Mouse (Mus musculus): ENCODE measurements around the gene Hoxd9.

The Hoxd9 gene

DNA sequence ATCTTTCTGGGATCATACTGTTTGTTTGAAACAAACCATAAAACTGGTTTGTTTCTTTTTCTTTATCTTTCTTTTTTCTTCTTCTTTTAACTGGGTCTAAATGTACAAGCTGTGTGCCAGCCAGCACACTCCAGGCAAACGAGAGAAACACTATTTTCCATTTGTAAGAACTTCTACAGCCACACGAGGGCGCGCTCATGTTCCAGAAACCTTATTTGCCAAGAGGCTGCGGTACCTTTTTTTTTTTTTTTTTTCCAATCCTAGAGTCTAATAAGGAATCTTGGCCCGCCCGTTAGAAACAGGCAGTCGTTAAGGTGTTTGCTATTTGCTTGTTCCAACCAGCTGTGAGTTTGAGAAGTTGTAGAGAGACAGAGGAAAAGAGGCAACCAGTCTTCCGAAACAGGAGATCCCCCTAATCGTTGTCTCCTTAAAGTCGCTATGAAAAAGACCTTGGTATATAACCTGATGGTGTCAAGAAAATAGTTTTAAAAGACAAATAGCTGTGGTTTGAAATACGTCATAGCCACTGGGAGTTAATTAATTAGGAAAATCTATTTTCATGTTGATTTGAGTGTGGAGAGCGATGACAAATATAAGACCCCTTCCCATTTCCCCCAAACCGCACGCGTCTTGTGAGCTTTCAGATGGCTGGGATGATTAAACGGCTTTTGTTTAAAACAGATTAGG lies 11.1 kb upstream of the Hoxd9 start:
- peak in 1 of 2 experiments; percentile 29 for DNase-seq

DNA sequence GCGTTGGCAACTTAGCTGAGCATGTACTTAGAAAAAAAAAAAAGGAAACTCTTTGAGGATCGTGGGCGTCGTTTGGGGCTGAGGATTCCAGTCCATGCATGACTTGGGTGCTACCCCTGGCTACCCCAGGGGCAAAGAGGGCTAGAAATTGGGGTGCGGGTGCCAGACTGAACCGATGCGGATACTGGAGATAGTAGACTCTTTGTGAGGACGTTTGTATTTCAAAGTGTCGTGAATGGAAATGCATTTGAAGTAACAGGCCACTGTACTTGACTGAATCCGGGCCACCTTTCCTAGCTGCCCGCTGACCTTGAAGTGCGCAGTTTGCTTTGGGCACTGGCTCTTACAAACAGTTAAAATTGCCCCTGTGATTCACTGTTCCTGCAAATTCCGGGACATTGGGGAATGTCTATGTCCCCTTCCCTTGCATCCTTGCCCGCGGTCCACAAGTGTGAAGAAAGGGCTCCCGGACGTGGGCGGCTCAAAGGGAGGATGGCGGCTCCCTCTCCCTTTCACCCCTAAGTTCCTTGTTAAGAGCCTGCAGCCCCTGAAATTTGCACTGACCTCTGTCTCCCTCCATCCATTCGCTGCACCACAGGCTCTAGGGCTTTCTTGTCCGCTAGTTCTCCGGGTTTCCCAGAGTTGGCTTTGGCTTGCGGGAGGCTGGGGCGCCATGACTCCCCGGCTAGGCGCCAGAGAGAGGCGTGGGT lies 10.4 kb upstream of the Hoxd9 start:
- no peak for DNase-seq

DNA sequence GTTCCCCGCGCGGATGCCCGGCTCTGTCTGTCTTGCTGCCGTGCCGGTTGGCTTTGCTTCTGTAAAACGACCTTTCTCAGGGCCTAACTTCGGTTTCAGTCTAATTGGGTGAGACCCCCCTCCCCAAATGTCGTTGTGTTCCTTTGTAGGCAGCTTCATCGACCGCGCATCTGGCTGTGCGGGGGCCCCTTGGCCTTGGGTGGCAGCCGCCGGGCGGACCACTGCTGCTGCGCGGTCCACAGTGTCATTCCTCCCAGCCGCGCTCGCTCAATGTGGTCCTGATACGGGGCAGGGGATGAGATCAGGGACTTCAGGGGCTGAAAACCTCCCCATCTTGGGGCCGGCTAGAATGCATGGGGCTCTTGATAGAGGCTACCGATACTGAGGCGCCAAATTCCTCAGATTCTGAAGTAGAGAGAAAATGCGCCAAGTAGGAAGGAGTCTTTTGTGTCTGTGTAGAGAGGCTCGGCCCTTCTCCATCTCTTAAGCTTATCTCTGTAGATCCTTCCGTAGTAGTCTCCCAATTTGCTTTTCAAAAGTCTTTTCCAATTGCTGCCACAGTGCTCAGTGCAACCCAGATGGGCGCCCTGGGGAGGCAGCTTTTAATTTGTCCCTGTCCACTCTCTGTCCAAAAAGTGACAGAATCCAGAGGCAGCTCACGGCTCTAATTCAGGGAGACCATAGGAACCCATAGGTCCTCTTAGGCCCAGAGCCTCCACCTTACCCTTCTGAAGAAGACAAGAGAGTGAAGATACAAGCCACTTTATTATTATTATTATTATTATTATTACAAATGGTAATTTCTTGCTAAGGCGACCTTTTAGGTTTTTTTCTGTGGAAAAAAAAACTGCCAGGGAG lies 9.6 kb upstream of the Hoxd9 start:
- DNase-seq = no peak

DNA sequence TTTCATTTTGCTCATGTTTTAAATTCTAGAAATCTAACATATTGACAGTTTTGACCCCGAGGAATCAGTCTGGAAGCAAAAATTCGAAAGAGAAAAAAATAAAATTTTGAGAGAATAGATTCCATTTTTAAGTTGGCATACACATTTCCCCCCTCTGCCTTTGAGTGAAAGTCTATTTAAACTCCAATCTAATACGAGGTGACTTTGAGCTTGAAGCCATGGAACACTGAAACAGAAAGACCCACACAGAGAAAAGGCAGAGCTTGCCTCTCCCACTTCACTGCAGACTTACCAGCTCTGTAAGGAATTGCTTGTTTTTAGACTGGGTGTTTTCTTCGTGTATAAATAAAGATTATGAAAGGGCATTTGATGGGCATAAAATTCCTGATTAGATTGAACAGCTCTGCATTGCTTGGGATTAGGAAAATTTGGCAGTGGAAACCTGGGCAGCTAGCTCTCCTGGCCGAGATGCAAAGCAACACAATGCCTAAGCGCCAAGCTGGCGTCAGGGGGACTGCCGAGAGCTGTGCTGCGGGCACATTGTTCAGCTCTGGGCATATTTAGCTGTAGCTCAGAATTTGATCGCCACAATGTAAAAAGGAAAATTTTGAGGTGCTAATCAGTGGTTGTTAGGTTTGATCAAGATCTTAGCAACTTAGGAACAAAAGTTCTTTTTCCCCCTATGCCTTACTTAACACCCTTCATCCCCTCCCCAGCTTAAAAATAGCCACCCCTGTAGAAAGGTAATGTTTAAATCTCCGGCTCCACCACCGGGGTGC lies 8.5 kb upstream of the Hoxd9 start:
- no peak for DNase-seq

DNA sequence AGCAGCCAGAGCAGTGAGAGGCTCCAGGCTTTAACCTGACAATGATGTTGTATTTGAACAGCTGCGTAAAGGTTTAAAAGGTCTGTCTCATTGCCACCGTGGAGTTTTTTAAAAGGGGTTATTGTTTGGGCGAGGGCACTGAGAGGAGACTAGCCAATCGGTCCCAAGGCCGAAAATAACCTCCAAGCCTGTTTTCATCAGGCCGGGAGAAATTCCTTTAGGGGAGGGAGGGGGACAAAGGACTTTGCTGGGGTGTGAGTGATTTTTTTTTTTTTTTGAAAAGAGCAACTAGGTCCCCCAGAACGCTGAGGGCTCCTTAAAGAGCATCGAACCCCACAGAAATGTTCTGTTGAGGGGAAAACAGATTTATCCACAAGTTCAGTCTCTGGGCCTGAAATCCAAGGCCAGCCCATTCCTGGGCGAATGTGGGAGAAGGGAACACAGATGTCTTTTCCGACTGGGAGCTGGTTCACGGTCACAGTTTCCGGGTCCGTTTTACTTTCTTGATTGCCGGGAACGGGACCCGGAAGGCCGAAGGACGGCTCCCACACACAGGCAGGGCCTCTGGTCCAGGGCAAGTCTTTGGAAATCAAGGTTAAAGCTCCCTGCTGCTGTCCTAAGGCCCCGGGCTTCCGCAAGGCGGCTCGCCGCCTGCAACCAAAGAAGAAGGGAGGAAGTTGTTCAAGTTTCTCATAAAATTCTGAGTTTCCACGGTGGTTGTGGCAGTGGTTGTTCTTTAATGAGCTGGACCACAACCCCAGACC lies 7.8 kb upstream of the Hoxd9 start:
- DNase-seq = no peak

DNA sequence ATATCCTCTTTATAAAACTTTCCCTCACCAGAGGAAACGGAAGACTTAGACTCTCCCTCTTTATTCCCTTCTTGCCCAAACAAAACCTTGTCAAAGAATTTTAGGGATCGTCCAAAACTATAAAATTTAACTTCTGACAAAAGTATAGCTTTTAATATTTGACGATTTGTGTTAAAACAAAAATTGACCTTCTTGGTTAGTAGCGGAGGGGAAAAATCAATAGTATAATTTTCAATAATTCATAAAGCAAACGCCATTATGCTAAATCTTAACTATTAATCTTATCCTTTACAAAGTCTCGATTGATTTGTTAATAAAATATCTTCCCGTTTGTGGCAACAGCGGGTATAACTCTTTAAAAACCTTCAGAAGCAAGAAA lies 7.2 kb upstream of the Hoxd9 start:
- no peak for DNase-seq

DNA sequence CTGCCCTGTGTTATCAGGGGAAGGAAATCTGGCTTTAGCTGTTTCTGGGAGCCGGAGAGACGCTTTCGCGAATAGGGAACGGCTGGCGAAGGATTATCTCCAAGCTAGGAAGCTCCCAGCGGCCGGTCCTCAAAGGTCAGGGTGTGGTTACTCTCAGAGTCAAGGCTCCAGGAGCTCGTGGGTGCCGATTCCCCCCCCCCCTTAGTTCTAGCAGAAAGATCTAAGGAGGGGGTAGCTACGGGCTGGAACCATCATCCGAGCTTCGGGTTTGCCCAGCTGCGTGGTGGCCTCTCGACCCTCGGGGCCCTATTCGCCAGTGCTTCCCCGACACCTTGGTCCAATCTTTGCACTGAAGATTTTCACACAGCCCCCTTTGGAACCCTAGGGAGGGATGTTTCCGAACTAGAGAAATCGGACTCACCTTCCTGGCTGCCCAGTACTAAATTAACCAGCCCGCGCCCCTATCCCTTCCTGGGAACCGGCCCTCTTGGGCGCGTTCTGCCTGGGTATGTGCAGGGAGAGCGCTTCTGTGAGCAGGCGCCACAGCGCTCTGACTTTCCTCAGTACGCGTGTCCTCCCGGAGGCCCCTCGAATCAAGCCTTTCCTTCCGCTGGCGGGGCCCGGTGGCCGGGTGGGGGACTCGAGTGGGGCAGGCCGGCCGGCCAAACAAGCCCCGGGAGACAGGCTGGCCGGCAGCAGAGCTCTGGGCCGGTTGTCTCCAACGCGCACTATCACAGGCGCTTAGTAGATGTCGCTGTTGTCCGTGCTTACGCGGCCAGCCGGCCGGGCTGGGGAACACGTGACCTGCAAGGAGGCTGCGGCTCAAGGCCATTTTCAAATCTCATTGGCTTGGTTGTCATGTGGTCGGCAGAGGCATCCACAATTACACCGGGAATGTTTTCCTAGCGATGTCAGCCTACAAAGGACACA lies 6.2 kb upstream of the Hoxd9 start, which contains the start of gene Hoxd10:
Hoxd10 (plus strand) TSS at position 903 of the 930 bp plus-strand sequence.
- DNase-seq = no peak

DNA sequence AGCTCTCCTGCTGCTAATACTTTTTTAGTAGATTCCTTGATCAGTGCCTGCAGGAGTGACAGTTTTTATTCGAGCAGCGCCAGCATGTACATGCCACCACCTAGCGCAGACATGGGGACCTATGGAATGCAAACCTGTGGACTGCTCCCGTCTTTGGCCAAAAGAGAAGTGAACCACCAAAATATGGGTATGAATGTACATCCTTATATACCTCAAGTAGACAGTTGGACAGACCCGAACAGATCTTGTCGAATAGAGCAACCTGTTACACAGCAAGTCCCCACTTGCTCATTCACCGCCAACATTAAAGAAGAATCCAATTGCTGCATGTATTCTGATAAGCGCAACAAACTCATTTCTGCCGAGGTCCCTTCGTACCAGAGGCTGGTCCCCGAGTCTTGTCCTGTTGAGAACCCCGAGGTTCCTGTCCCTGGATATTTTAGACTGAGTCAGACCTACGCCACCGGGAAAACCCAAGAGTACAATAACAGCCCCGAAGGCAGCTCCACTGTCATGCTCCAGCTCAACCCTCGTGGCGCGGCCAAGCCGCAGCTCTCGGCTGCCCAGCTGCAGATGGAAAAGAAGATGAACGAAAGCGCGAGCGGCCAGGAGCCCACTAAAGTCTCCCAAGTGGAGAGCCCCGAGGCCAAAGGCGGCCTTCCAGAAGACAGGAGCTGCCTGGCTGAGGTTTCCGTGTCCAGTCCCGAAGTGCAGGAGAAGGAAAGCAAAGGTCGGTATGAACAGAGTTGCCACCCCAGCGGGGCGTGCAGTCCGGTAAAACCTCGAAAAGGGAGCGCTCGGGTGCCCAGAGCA lies 5.3 kb upstream of the Hoxd9 start:
- DNase-seq = no peak

DNA sequence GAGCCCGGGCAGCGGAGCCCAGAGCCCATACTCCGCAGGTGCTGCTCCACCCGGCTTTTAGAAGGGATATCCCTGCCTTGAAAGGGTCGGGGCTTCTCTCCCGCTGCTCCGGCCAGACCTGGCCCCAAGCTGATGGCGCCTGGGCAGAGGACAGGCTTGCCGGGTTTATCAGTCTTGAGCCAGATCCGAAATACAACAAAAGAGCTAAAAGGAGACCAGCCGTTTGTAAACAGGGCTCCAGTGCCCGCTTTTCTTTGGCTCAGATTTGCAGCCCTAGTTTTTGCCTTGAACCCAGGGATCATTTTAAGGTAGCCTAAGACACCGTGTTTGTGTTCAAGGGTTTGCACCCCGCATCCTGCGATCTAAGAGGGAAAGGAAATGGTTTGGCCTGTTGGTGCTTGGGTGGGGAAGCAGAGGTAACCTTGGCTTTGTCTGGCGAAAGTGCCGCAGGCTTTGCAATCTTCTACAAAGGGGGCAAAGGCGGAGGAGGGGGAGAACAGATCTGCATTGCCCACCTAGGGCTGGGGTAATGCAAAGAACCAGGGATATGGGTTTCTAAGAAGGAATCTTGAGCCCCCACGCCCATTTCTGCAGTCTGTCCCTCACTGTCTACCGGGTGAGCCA lies 4.6 kb upstream of the Hoxd9 start:
- no peak for DNase-seq

DNA sequence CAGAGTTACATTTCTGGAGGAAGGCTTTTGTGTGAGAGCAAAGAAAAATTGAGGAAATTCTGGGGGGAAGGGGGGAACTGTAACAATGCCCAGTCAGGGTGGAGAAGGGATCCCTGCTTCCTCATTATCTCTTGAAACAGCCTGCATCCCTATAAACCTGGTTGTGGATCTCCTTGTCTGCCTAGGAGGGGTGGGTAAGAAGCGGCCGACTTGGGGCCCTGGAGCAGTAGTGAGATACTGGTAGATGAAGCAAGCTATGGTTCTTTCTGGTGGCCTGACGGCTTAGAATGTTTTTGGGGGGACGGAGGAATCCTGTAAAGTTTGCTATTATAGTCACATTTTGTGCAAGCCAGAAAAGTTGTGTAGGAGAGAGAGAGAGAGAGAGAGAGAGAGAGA lies 4.1 kb upstream of the Hoxd9 start:
- no peak for DNase-seq

DNA sequence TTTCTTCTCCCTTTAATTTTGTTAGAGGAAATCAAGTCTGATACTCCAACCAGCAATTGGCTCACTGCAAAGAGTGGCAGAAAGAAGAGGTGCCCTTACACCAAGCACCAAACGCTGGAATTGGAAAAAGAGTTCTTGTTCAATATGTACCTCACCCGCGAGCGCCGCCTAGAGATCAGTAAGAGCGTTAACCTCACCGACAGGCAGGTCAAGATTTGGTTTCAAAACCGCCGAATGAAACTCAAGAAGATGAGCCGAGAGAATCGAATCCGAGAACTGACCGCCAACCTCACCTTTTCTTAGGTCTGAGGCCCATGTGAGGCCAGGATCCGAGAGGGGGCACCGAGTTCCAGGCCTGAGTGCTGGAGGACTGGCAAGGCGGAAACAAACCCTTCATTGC lies 3.5 kb upstream of the Hoxd9 start:
- DNase-seq = no peak

DNA sequence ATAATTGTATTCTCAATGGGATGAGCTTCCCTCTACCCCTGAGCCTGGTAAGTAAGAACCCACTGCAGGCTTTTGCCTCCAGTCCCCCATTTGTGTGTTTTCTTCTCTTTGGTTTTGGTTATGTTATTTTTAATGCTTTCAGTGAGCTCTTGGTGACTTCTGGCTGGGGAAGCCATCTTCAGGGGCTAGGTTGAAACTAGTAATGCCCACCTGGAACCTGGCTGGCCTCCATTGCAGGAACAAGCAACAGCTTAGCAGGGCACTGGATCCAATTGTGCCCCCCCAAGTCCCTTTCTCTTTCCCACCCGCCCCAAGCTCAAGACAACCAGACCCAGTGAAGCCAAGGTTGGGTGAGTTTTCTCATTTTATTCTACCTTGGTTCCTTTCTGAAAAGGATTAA lies 2.1 kb upstream of the Hoxd9 start:
- DNase-seq = no peak

DNA sequence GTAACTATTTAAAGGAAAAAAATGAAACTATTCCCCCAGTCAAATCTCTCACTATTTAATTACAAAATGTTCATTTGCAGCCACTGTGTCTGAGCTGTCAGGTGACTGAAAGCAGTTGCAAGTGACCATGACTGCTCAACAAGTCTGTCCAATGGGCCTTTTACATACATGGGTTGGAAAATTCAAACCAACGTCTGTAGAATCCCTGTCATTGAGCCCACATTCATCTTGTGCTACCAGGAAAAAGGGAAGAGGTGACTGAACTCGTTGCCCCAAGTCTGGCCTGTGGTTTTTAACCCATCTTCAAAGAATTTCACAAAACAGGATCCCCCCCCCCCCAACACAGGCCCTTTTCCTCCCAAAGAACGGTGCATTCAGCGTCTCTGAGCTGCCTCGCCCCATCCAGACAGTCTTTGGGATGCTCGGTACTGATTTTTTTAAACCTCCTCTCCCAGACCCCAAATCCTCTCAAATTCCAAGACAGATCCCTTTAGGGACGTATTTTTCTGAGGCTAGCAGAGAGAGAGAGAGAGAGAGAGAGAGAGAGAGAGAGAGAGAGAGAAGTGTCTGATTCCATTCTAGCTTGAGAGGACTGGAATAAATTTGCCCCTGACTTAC lies 1.6 kb upstream of the Hoxd9 start:
- no peak for DNase-seq

DNA sequence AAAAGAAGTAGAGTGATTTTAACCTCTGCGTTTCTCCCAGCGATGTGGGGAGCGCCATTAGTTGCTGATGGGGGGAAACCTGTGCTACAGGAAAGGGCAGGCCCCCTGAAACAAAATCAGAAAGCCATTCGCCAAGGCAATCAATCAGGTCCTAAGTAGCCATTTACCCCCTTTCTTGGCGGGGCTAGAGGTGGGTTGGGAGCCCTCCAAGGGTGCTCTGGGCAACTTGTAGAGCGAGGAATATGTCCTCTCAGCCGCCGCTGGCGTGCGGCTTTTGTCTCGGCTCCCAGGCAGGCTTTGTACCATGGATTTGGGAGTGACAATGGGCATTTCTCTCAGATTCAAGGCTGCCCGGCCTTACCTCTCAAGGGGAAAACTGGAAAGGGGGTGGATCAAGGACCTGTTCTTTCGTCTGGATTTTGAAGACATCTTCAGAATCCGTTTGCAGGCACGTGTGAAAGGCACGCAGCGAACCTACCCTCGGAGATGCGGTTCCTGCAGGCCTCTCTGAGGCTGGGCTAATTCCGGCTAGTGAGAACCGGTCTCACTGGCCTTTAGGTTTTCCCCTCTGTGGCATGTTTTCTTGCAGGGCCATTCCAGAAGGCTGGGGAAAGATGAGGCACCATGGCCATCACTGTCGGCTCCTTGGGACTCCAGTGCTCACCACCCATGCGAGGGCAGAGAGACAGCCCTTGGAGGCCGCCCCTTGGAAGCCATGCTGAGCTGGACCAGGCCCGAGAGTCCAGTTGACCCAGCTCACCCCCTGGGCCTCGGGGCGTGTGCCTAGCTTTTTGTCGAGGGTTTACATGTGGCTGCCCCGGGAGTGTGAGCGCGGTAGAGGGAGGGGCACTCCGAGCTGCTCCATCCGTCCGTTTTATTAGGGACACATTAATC lies 838 bp upstream of the Hoxd9 start:
- DNase-seq = no peak

DNA sequence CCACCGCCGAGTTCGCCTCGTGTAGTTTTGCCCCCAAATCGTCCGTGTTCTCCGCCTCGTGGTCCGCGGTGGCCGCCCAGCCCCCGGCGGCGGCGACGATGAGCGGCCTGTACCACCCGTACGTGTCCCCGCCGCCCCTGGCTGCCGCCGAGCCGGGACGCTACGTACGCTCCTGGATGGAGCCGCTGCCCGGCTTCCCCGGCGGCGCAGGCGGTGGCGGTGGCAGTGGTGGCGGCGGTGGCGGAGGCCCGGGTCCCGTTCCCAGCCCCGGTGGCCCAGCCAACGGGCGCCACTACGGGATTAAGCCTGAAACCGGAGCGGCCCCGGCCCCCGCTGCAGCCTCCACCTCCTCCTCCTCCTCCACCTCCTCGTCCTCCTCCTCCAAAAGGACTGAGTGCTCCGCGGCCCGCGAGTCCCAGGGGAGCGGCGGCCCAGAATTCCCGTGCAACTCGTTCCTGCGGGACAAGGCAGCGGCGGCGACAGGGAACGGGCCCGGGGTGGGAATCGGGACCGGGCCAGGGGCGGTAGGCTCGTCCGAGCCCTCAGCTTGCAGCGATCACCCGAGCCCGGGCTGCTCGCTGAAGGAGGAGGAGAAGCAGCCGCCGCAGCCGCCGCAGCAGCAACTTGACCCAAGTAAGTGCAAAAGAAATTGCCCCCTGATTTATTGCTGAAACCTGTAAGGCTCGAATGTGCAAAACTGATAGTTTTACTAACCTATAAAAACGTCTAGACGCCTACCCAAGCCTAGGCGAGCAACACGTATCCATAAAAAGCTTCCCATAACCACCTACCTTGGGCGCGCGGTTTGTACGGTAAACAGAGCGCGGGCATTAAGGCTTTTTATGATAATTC lies 900 bp downstream of the Hoxd9 start:
- no peak for DNase-seq

DNA sequence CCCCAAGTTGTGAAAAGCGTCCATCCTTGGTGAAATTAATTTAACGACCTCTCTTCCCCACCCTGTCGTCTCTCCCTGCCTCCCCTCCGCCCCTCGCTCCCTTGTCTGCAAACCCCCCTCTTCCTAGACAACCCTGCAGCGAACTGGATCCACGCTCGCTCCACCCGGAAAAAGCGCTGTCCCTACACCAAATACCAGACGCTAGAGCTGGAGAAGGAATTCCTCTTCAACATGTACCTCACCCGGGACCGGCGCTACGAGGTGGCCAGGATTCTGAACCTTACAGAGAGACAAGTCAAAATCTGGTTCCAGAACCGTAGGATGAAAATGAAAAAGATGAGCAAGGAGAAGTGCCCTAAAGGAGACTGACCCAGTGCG lies 1.5 kb downstream of the Hoxd9 start:
- no peak for DNase-seq
